Mouse (Mus musculus) left cerebral cortex, adult 2 months (tissue): ENCODE measurements at regions not wholly inside any gene's neighbourhood (a gene's known extent, or its start where the extent isn't known, plus 50 kb on each side); places are given as distances from the start of the nearest gene placed in this dataset.

Experiments used
- DNase-seq, 2 experiments: peaks; one replicate each; pipeline ENCODE4 v3.0.0; 2021 to 2022; ENCODE audit warnings: low spot score in 2 of 2, mixed read lengths in 1 of 2; ENCODE audit errors: extremely low spot score in 1 of 2
- H3K27ac ChIP-seq: fragments of 200-600 bp; 2 replicates; pipeline ENCODE4 v1.8.1; 2022
- H3K4me3 ChIP-seq: fragments of 200-600 bp; 2 replicates; pipeline ENCODE4 v1.8.1; 2022
- CTCF ChIP-seq: fragments of 200-600 bp; IDR thresholded peaks from 2 replicates; pipeline ENCODE4 v1.8.1; 2022; ENCODE audit warnings: antibody characterized with exemption, mild to moderate bottlenecking, moderate library complexity
- intact Hi-C: fragments of 180-260 bp; cut with DNase I; formaldehyde crosslinking; loops from one replicate; pipeline ENCODE4 v1.15.1; 2025

GRCm38 (mm10) chr13:101305695-101306413 is 462.2 kb downstream of the Pik3r1 start:
- no peak overlapping the region for H3K4me3 ChIP-seq
- no peak overlapping the region for H3K27ac ChIP-seq
- intact Hi-C loops = no loop called here
- no peak for TF ChIP-seq CTCF
- no peak for DNase-seq

GRCm38 (mm10) chr13:101305063-101305462 is 463.0 kb downstream of the Pik3r1 start:
- no peak overlapping the region for H3K27ac ChIP-seq
- DNase-seq = no peak
- no peak overlapping the region for H3K4me3 ChIP-seq
- intact Hi-C loops = no loop called here
- TF ChIP-seq CTCF = no peak

- Histone ChIP-seq H3K27ac (no peak overlapping the region), H3K4me3 (no peak overlapping the region)
- no peak for DNase-seq
- intact Hi-C loops = no loop called here
- no peak for TF ChIP-seq CTCF
These were observed 466.7 kb downstream of the Pik3r1 start for GRCm38 (mm10) chr13:101301361-101301760.

GRCm38 (mm10) chr13:101289407-101289806 is 456.2 kb upstream of the Slc30a5 start:
- TF ChIP-seq CTCF = no peak
- intact Hi-C loops = no loop called here
- no peak for DNase-seq
- no peak overlapping the region for H3K4me3 ChIP-seq
- H3K27ac ChIP-seq = no peak overlapping the region

GRCm38 (mm10) chr13:101287131-101287530 is 453.9 kb upstream of the Slc30a5 start:
- Histone ChIP-seq H3K4me3 (no peak overlapping the region), H3K27ac (no peak overlapping the region)
- intact Hi-C loops = no loop called here
- no peak for DNase-seq
- no peak for TF ChIP-seq CTCF

- H3K27ac ChIP-seq = no peak overlapping the region
- H3K4me3 ChIP-seq = no peak overlapping the region
- TF ChIP-seq CTCF = no peak
- DNase-seq = no peak
- intact Hi-C loops = no loop called here
These were observed 453.0 kb upstream of the Slc30a5 start for GRCm38 (mm10) chr13:101286029-101286917.

GRCm38 (mm10) chr13:101278127-101278526 is 444.9 kb upstream of the Slc30a5 start:
- TF ChIP-seq CTCF = no peak

GRCm38 (mm10) chr13:101276766-101277165 is 443.5 kb upstream of the Slc30a5 start:
- H3K27ac ChIP-seq = no peak overlapping the region
- DNase-seq = no peak
- intact Hi-C loops = no loop called here
- H3K4me3 ChIP-seq = no peak overlapping the region
- no peak for TF ChIP-seq CTCF

More at GRCm38 (mm10) chr13:101278127-101278526, 444.9 kb upstream of the Slc30a5 start:
- DNase-seq = no peak
- intact Hi-C loops = no loop called here
- Histone ChIP-seq H3K4me3 (no peak overlapping the region), H3K27ac (no peak overlapping the region)

- TF ChIP-seq CTCF = no peak
- Histone ChIP-seq H3K27ac (no peak overlapping the region), H3K4me3 (no peak overlapping the region)
- intact Hi-C loops = no loop called here
- DNase-seq = no peak
These were observed 441.4 kb upstream of the Slc30a5 start for GRCm38 (mm10) chr13:101274470-101275141.

GRCm38 (mm10) chr13:101273321-101273720 is 440.1 kb upstream of the Slc30a5 start:
- DNase-seq = no peak
- intact Hi-C loops = no loop called here
- H3K27ac ChIP-seq = no peak overlapping the region
- no peak for TF ChIP-seq CTCF
- H3K4me3 ChIP-seq = no peak overlapping the region

GRCm38 (mm10) chr13:101253698-101254468 is 420.7 kb upstream of the Slc30a5 start:
- no peak for DNase-seq

More at GRCm38 (mm10) chr13:101253698-101254468, 420.7 kb upstream of the Slc30a5 start:
- no peak for TF ChIP-seq CTCF
- intact Hi-C loops = no loop called here
- no peak overlapping the region for H3K4me3 ChIP-seq
- H3K27ac ChIP-seq = no peak overlapping the region
